Mouse (Mus musculus) liver, embryonic 16.5 days (tissue): ENCODE data around the gene Timm8a2. TPM values are rescaled to one million over a fixed set of nuclear protein-coding genes. Genes with fewer than 3 reads are reported as not detected.

Experiments
- ATAC-seq: fragments of 200-750 bp; cut with Nextera tagmentation; 2 replicates; pipeline ENCODE4 v1.8.0; 2017; ENCODE audit warnings: low read depth, mild to moderate bottlenecking, moderate number of reproducible peaks, moderate library complexity
- H3K27ac ChIP-seq: fragments of 300-500 bp; sonication (generic); 2 replicates; pipeline ENCODE4 v1.5.1; 2014; ENCODE audit warnings: mild to moderate bottlenecking, low read length
- H3K27me3 ChIP-seq: fragments of 300-500 bp; sonication (generic); 2 replicates; pipeline ENCODE4 v1.6.1; 2014; ENCODE audit warnings: low read depth, low read length, mixed read lengths; ENCODE audit not compliant: control insufficient read depth, insufficient read depth
- H3K36me3 ChIP-seq: fragments of 300-500 bp; sonication (generic); 2 replicates; pipeline ENCODE4 v1.6.1; 2014; ENCODE audit warnings: mild to moderate bottlenecking; ENCODE audit not compliant: control insufficient read depth, insufficient read depth
- H3K4me1 ChIP-seq: fragments of 300-500 bp; sonication (generic); 2 replicates; pipeline ENCODE4 v1.6.1; 2014; ENCODE audit warnings: low read depth, low read length, mixed read lengths; ENCODE audit not compliant: control insufficient read depth
- H3K4me2 ChIP-seq: fragments of 300-500 bp; sonication (generic); 2 replicates; pipeline ENCODE4 v1.6.1; 2014; ENCODE audit warnings: low read depth, low read length, mixed read lengths
- H3K4me3 ChIP-seq: fragments of 300-500 bp; sonication (generic); 2 replicates; pipeline ENCODE4 v1.5.1; 2014; ENCODE audit warnings: low read depth, mild to moderate bottlenecking, low read length
- H3K9ac ChIP-seq: fragments of 300-500 bp; sonication (generic); 2 replicates; pipeline ENCODE4 v1.6.1; 2014; ENCODE audit warnings: low read depth, low read length
- H3K9me3 ChIP-seq: fragments of 300-500 bp; sonication (generic); replicated peaks from 2 replicates; pipeline ENCODE4 v1.6.1; 2016; ENCODE audit warnings: low read length; ENCODE audit not compliant: control insufficient read depth
- WGBS: fragments of 180-500 bp; shearing (Covaris S2); extraction: QIAGEN DNeasy Blood & Tissue Kit; methylation state at CpG from one replicate; pipeline ENCODE4 v1.1.7; 2014; ENCODE audit not compliant: insufficient replicate concordance; 5-methylcytosine and 5-hydroxymethylcytosine counted together
- polyA plus RNA-seq: library from polyadenylated mRNA; unstranded; fragments of >200 nt; fragmentation: Nextera tagmentation; extraction: Ambion mirVana; gene quantifications from 2 replicates; pipeline ENCODE4 v1.2.1, GENCODE M21; 2015

The Timm8a2 gene
- polyA plus RNA-seq, 1 experiment from 2014 or later, result not detected

DNA sequence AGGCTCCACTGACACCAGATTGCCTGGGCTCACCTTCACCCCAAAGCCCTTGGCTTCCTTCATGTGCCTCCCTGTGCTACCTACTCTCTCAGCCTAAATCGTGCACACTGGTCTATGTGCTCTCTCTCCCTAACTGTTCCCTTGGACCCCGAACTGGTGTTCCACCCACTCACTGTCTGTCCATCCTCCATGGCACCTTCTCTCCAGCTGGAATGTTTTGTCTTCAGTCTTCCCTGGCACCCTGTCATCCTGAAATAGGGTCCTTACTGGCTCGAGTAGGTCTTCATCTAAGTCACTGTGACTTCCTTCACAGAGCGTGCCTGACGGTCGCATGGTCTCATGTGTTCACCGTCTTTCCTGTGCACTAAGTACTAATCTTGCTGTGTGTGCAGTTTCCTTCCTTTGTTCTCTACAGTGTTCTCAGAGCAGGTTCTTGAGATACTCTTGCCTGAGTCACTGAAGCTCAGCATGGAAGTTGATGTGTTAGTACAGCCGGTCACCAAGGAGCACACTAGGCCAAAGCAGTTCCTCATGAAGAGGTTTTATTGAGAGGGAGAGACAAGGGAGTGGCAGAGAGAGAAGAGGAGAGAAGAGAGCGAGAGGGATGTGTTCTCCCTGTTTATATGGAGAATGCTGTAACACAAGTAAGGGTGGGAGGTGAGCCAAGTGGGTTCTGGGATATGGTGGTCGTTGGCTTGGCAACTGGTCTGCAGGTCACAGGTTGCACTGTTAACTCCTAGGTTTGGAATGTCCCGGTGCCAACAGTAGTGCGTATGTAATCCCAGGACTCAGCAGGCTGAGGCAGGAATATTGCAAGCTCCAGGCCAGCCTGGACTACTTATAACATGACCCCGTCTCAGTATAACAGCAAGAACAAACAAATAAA, 41.8 kb upstream of the Timm8a2 start:
- Histone ChIP-seq H3K4me3 (no peak overlapping the region), H3K36me3 (no peaks in the 10 kb centered on the region), H3K9me3 (no peaks in the 10 kb centered on the region), H3K27ac (no peak overlapping the region), H3K9ac (no peak overlapping the region), H3K27me3 (no peaks in the 10 kb centered on the region), H3K4me1 (peaks cover 4% of the 10 kb centered on the region; the same call in 1 of the 2 replicates), H3K4me2 (no peak overlapping the region)
- 55% methylated on average over 13 of the region's 13 CpGs for WGBS
- ATAC-seq, result no peak; the same call in 1 of the 2 replicates

DNA sequence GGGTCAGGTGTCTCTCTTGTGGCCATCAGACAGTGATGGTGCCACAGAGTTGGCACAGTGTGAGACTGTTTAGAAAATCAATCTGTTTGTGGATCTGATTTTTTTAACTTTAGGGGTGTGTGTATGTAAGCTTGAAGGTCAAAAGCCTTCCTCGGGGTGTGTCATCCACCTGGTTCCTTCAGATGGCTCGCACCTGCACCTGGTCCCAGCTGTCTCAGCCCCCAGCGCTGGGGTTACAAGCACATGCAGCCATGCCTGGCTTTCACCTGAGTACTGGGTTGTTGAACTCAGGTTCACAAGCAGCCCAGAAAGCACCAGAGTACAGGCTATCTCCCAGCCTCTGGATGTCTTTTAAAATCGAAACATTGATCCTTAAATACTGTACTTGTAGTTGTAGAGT, 40.9 kb upstream of the Timm8a2 start:
- Histone ChIP-seq H3K9me3 (no peaks in the 10 kb centered on the region), H3K4me3 (no peak overlapping the region)
- no peak for ATAC-seq

DNA sequence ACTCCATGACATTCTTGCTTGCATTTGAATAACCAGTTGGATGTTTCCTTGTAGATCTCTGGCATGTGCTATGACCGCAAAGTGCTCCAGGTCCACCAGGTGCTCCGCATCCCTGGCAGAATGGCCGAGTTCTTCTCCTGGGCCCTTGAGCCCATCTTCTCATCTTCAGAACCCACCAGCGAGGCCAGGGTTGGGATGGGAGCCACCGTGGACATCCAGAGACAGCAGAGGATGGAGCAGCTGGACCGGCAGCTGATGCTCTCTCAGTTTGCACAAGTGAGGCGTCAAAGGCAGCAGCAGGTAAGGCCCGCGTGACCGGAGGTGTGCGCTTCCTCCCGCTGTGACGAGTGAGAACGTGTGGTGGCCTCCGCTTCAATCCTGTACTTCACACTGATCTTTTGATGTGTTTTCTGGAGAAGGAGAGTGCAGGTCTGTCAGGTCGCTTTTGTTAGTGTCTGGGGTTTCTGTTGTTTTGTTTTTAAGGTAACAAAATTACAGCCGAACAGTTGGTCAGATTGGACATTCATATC, 40.2 kb upstream of the Timm8a2 start:
- Histone ChIP-seq H3K36me3 (no peaks in the 10 kb centered on the region), H3K9ac (no peak overlapping the region), H3K4me3 (no peak overlapping the region), H3K4me1 (peaks cover 4% of the 10 kb centered on the region; the same call in 1 of the 2 replicates), H3K27me3 (no peaks in the 10 kb centered on the region), H3K27ac (no peak overlapping the region), H3K9me3 (no peaks in the 10 kb centered on the region), H3K4me2 (no peak overlapping the region)
- WGBS, result 78% methylated on average over 17 of the region's 17 CpGs
- ATAC-seq, result no peak

More for the DNA sequence above, 40.9 kb upstream of the Timm8a2 start:
- H3K4me2 ChIP-seq, result no peak overlapping the region
- H3K36me3 ChIP-seq, result no peaks in the 10 kb centered on the region
- no peak overlapping the region for H3K9ac ChIP-seq
- 75% methylated on average over 4 of the region's 4 CpGs for WGBS
- no peak overlapping the region for H3K27ac ChIP-seq
- H3K27me3 ChIP-seq, result no peaks in the 10 kb centered on the region
- H3K4me1 ChIP-seq, result peaks cover 4% of the 10 kb centered on the region; the same call in 1 of the 2 replicates

DNA sequence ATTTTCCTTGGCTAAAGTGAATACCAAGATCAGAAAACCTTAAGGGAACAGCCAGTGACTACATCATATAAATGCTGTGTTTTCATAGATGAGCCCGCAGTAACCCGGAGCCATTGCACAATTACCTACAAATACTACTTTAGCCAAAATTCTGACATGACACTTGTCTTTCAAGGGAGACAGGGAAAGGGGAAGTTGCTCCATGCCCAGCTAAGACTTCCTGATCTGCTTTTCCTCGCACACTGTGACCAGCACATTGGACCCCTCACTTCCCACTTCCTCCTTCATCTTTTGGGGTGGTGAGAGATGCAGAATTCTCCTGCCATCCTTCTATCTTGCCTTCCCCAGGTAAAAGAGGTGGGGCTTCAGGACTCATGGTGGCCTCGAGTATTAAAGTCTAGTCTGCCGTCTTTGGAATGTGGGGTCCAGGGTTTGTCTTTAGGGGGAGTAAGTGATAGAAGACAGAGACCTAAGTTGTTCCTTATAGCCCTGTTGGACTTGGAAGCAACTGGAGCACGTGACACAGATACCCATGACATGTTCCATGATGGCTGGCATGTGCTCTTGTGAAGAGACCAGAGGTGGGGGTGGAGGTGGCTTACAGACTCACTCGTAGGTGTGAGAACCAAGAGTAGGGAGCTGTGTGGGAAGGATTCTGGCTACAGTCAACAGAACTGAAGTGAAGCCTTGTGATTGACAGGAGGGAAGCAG, 39.5 kb upstream of the Timm8a2 start:
- 51% methylated on average over 7 of the region's 7 CpGs for WGBS
- ATAC-seq, result no peak; the same call in 1 of the 2 replicates
- Histone ChIP-seq H3K4me3 (no peak overlapping the region), H3K9ac (no peak overlapping the region), H3K36me3 (no peaks in the 10 kb centered on the region), H3K27ac (no peak overlapping the region), H3K4me1 (peaks cover 4% of the 10 kb centered on the region; the same call in 1 of the 2 replicates), H3K4me2 (no peak overlapping the region), H3K27me3 (no peaks in the 10 kb centered on the region), H3K9me3 (no peaks in the 10 kb centered on the region)

DNA sequence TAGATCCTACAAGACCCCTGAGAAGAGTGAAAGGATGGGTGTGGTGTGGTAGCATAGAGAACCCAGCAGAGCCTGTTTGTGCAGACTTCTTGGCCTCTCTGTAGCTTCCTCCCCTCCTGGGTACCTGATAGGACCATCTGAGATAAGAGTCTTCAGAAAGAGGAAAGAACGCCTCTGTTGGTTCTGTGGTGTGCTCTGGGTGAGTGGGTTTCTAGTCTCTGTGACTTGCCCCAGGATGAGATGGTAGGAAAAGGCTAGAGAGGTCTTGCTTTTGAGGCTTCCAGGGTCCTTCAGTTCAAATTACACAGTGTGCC, 39.0 kb upstream of the Timm8a2 start:
- no peak overlapping the region for H3K4me3 ChIP-seq
- WGBS, result 6% methylated on average over 1 of the region's 1 CpGs
- H3K4me2 ChIP-seq, result no peak overlapping the region
- no peaks in the 10 kb centered on the region for H3K27me3 ChIP-seq
- no peak overlapping the region for H3K27ac ChIP-seq
- no peak overlapping the region for H3K9ac ChIP-seq
- H3K36me3 ChIP-seq, result no peaks in the 10 kb centered on the region
- H3K9me3 ChIP-seq, result no peaks in the 10 kb centered on the region
- ATAC-seq, result no peak
- H3K4me1 ChIP-seq, result peaks cover 4% of the 10 kb centered on the region; the same call in 1 of the 2 replicates

DNA sequence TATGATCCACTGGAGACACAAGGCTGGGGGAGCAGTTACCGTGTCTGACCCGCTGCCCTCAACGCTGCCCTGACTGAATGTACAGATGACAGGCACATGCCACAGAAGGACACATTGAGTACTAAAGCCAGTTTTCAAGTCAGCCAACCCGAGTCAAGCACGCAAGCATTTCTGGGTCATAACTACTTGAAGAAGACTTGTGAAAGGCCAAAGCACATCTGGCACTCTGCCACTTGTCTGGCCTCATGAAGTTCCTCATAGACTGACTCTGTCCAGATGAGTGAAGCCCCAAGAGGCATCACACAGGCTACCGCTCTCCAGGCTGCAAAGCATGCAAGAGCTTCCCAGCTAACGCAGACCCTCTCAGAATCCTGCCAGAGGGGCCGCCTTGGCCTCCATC, 37.7 kb upstream of the Timm8a2 start:
- H3K4me3 ChIP-seq, result no peak overlapping the region
- no peak overlapping the region for H3K27ac ChIP-seq
- 82% methylated on average over 8 of the region's 8 CpGs for WGBS
- peaks cover 3% of the 10 kb centered on the region; the same call in 1 of the 2 replicates for H3K4me1 ChIP-seq
- no peaks in the 10 kb centered on the region for H3K27me3 ChIP-seq
- H3K36me3 ChIP-seq, result no peaks in the 10 kb centered on the region
- H3K9ac ChIP-seq, result no peak overlapping the region
- no peaks in the 10 kb centered on the region for H3K9me3 ChIP-seq
- no peak overlapping the region for H3K4me2 ChIP-seq
- ATAC-seq, result no peak

DNA sequence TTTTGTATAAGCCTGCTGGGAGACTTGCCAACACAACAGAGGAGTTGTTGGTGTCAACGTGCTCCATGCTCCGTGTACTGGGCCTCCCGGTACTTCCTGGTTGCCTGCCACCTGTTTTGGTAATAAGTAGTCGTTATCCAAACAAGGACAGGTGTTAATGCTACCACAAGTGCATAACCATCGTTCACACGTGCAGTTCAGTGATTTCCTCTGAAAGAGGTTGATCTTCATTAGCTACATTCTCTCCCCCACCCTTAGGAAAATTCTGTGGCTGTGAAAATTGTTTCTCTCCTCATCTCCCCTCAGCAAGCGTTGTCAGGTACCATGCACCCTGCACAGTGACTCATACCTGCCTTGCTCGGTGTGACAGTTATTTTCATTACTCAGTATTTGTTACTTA, 35.0 kb upstream of the Timm8a2 start:
- no peak for ATAC-seq
- peaks cover 8% of the 10 kb centered on the region; the same call in 1 of the 2 replicates for H3K4me1 ChIP-seq
- H3K4me3 ChIP-seq, result no peak overlapping the region
- H3K36me3 ChIP-seq, result no peaks in the 10 kb centered on the region
- no peak overlapping the region for H3K9ac ChIP-seq
- H3K27me3 ChIP-seq, result no peaks in the 10 kb centered on the region
- H3K4me2 ChIP-seq, result no peak overlapping the region
- no peak overlapping the region for H3K27ac ChIP-seq
- WGBS, result 71% methylated on average over 8 of the region's 8 CpGs
- H3K9me3 ChIP-seq, result no peaks in the 10 kb centered on the region

DNA sequence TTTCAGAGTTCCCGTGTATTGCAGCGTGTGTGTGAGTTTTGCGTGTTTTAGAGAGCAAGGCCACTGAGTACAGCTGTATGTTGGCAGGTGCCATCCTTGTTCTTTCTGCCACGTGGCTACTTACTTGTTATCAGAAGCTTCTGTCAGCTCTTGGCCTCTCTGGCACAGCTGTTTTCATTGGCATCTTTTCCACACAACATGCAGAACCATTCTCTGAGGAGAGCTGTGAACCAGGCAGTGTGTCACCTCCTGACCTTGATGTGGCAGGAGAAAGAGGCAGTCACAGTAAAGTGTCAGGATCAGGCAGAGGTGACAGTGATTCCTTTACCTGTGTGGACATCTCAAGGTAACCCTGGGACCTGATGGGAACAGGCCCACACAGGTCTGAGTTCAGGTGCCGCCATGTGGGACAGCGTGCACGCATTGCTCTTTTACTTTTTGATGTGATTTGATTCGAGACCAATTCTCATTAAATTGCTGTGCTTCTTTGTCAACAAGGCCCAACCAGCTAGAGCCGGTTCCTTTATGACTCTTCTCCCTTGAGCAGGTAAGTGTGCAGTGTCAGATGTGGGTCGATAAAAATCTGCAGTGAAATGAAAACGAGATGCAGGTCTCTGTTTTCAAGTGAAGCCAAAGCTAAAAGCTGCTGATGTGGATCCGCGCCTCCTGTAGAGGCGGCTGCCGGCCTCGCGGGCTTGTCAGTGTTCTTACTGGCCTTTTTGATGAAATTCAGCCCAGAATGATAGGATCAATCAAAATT, 33.9 kb upstream of the Timm8a2 start:
- no peak overlapping the region for H3K9ac ChIP-seq
- no peak overlapping the region for H3K4me3 ChIP-seq
- H3K27ac ChIP-seq, result no peak overlapping the region
- no peaks in the 10 kb centered on the region for H3K9me3 ChIP-seq
- H3K27me3 ChIP-seq, result no peaks in the 10 kb centered on the region
- peaks cover 6% of the 10 kb centered on the region; the same call in 1 of the 2 replicates for H3K4me1 ChIP-seq
- H3K4me2 ChIP-seq, result no peak overlapping the region
- no peak for ATAC-seq
- no peaks in the 10 kb centered on the region for H3K36me3 ChIP-seq
- 81% methylated on average over 17 of the region's 17 CpGs for WGBS
